Mouse (Mus musculus) cerebellum, adult 2 months (tissue): Measurements from ENCODE around the gene Afmid.

ENCODE experiments used
- CTCF ChIP-seq: fragments of 200-500 bp; IDR thresholded peaks from 2 replicates; pipeline ENCODE4 v1.5.1; 2011; ENCODE audit warnings: low read depth, mild to moderate bottlenecking, control low read depth, low read length, moderate library complexity, borderline replicate concordance; ENCODE audit not compliant: insufficient read depth
- POLR2A ChIP-seq: fragments of 200-500 bp; IDR thresholded peaks from 2 replicates; pipeline ENCODE4 v1.6.1; 2011; ENCODE audit warnings: low read length, control low read depth, borderline replicate concordance; ENCODE audit not compliant: insufficient read depth

- no peak for TF ChIP-seq CTCF
- no peak for TF ChIP-seq POLR2A
These were observed 41.9 kb upstream of the Afmid start for GRCm38 (mm10) chr11:117783683-117784309.
